Mouse (Mus musculus) liver, postnatal 0 days (tissue): ENCODE results near the gene Btrc. TPM values are rescaled to one million over a fixed set of nuclear protein-coding genes. Genes with fewer than 3 reads are reported as not detected.
A peak's percentile ranks its signal among the peaks of the same experiment; 100 is the strongest.
"Not testable (repeated sequence)": the region's sequence is repeated elsewhere in the genome, so short reads cannot be mapped to it uniquely, and the experiment has no call there.

ENCODE experiments used
- ATAC-seq: fragments of 200-750 bp; cut with Nextera tagmentation; 2 replicates; pipeline ENCODE4 v1.8.0; 2017; ENCODE audit warnings: mild to moderate bottlenecking, moderate library complexity
- DNase-seq: peaks from one replicate; pipeline ENCODE4 v3.0.0-alpha.2; 2016
- H3K27ac ChIP-seq: fragments of 300-500 bp; sonication (generic); 2 replicates; pipeline ENCODE4 v1.5.1; 2014; ENCODE audit warnings: antibody characterized with exemption, moderate library complexity, mild to moderate bottlenecking, low read depth
- H3K27me3 ChIP-seq: fragments of 300-500 bp; sonication (generic); 2 replicates; pipeline ENCODE4 v1.6.1; 2014; ENCODE audit warnings: low read length, control low read depth, mixed read lengths; ENCODE audit not compliant: insufficient read depth
- H3K36me3 ChIP-seq: fragments of 300-500 bp; sonication (generic); replicated peaks from 2 replicates; pipeline ENCODE4 v1.6.1; 2014; ENCODE audit warnings: mild to moderate bottlenecking, control low read depth, low read length, moderate library complexity, mixed read lengths; ENCODE audit not compliant: insufficient read depth
- H3K4me1 ChIP-seq: fragments of 300-500 bp; sonication (generic); 2 replicates; pipeline ENCODE4 v1.6.1; 2014; ENCODE audit warnings: antibody characterized with exemption, mild to moderate bottlenecking, control low read depth; ENCODE audit not compliant: insufficient read depth
- H3K4me2 ChIP-seq: fragments of 300-500 bp; sonication (generic); 2 replicates; pipeline ENCODE4 v1.6.1; 2014; ENCODE audit warnings: low read depth, mild to moderate bottlenecking, low read length, moderate library complexity, mixed read lengths
- H3K4me3 ChIP-seq: fragments of 300-500 bp; sonication (generic); 2 replicates; pipeline ENCODE4 v1.5.1; 2014; ENCODE audit warnings: low read depth, low read length
- H3K9ac ChIP-seq: fragments of 300-500 bp; sonication (generic); replicated peaks from 2 replicates; pipeline ENCODE4 v1.6.1; 2014; ENCODE audit warnings: mild to moderate bottlenecking, moderate library complexity
- H3K9me3 ChIP-seq: fragments of 300-500 bp; sonication (generic); 2 replicates; pipeline ENCODE4 v1.6.1; 2016; ENCODE audit warnings: mild to moderate bottlenecking, control low read depth, low read length, mixed read lengths
- CTCF ChIP-seq: sonication (generic); IDR thresholded peaks from 2 replicates; pipeline ENCODE4 v1.5.1; 2016; ENCODE audit warnings: antibody characterized with exemption, low read depth
- EP300 ChIP-seq: IDR thresholded peaks from 2 replicates; pipeline ENCODE4 v1.6.1; 2016; ENCODE audit warnings: antibody characterized with exemption, low read depth, mild to moderate bottlenecking
- WGBS: fragments of 180-500 bp; shearing (Covaris S2); extraction: QIAGEN DNeasy Blood & Tissue Kit; methylation state at CpG from one replicate; pipeline ENCODE4 v1.1.7; 2014; ENCODE audit not compliant: insufficient replicate concordance; 5-methylcytosine and 5-hydroxymethylcytosine counted together
- polyA plus RNA-seq: library from polyadenylated mRNA; unstranded; fragments of >200 nt; fragmentation: Nextera tagmentation; extraction: Ambion mirVana; gene quantifications from 2 replicates; pipeline ENCODE4 v1.2.1, GENCODE M21; 2015

Btrc gene
- polyA plus RNA-seq, 1 experiment from 2014 or later, result 21.3 TPM

- no peak overlapping the region for H3K4me2 ChIP-seq
- ATAC-seq, result no peak
Measured at GRCm38 (mm10) chr19:45360486-45360885, 3.0 kb upstream of the Btrc start.

DNA sequence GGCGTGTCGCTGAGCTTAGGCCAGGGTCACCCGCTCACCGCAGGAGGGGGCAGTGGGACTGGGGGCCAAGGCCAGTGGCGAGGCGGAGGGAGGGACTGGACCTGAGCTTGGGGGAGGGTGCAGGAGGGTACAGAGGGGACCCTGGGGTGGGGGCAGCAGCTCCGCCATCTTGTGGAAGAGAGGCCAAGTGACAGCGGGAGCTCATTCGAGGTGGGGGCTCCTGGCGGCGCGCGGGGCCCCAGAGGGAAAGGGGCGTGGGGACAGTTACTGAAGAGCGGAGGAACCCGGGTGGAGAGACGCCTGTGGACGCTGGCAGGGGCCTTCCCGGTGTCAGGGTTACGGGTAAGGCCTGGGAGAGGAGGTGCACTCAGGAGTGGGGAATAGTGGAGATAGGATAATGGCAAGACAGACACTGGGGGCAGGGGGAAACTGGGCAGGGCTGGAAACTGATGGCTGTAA is 428 bp downstream of the Btrc start:
- Histone ChIP-seq H3K9ac (peak overlapping the region; percentile 70), H3K27me3 (no peaks in the 10 kb centered on the region), H3K4me2 (peak overlapping the region; percentile 77), H3K9me3 (no peaks in the 10 kb centered on the region), H3K4me3 (peak overlapping the region; percentile 60), H3K4me1 (peaks cover 6% of the 10 kb centered on the region; the same call in 1 of the 2 replicates), H3K27ac (peak overlapping the region; percentile 65), H3K36me3 (no peaks in the 10 kb centered on the region)
- DNase-seq, result no peak
- peak; percentile 14 for ATAC-seq
- TF ChIP-seq CTCF, result peak; percentile 25; the same call in 1 of the 2 replicates
- no peak for TF ChIP-seq EP300
- 0% methylated on average over 20 of the region's 20 CpGs for WGBS

More at GRCm38 (mm10) chr19:45360486-45360885, 3.0 kb upstream of the Btrc start:
- H3K36me3 ChIP-seq, result no peaks in the 10 kb centered on the region
- TF ChIP-seq CTCF, result no peak
- H3K9ac ChIP-seq, result no peak overlapping the region
- no peak for DNase-seq
- H3K9me3 ChIP-seq, result no peaks in the 10 kb centered on the region
- no peaks in the 10 kb centered on the region for H3K27me3 ChIP-seq
- H3K4me1 ChIP-seq, result peaks cover 3% of the 10 kb centered on the region; the same call in 1 of the 2 replicates
- H3K4me3 ChIP-seq, result no peak overlapping the region
- H3K27ac ChIP-seq, result no peak overlapping the region

DNA sequence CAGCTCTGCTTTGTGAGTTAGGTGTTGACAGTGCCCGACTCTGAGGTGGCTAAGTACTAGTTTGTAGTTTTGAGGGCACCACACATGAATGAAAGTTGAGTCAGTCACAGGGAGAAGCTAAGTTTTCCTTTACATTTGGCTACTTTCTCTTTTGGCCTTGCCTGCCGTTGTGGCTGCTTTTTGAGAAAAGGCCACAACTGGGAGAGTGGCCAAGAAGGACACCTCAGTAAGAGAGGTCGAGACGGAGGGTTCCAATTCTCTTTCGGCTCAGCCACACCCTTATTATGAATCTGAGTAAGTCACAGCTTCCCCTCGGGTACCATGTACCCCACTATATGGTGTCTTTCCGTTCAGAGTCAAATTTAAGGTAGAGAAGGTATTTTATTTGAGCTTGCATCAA is 3.1 kb downstream of the Btrc start:
- Histone ChIP-seq H3K36me3 (no peaks in the 10 kb centered on the region), H3K27ac (no peak overlapping the region), H3K27me3 (no peaks in the 10 kb centered on the region), H3K4me3 (no peak overlapping the region), H3K4me2 (no peak overlapping the region), H3K9me3 (no peaks in the 10 kb centered on the region), H3K9ac (no peak overlapping the region), H3K4me1 (peaks cover 6% of the 10 kb centered on the region; the same call in 1 of the 2 replicates)
- DNase-seq (no peak), ATAC-seq (no peak)
- WGBS, result 80% methylated on average over 7 of the region's 7 CpGs
- TF ChIP-seq EP300, result no peak
- TF ChIP-seq CTCF, result no peak

DNA sequence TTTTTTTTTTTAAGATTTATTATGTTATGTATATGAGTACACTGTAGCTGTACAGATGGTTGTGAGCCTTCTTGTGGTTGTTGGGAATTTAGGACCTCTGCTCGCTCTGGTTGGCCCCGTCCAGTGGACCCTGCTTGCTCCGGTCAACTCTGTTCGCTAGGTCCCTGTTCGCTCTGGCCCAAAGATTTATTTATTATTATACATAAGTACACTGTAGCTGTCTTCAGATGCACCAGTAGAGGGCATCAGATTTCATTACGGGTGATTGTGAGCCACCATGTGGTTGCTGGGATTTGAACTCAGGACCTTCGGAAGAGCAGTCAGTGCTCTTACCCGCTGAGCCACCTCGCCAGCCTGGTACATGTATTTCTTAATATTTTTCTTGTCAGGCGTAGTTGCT is 21.3 kb downstream of the Btrc start:
- not testable (repeated sequence) for H3K27me3 ChIP-seq, H3K4me3 ChIP-seq, H3K9me3 ChIP-seq, ATAC-seq, H3K4me1 ChIP-seq, H3K4me2 ChIP-seq, H3K36me3 ChIP-seq, DNase-seq, H3K9ac ChIP-seq, H3K27ac ChIP-seq
- 89% methylated on average over 10 of the region's 10 CpGs for WGBS

DNA sequence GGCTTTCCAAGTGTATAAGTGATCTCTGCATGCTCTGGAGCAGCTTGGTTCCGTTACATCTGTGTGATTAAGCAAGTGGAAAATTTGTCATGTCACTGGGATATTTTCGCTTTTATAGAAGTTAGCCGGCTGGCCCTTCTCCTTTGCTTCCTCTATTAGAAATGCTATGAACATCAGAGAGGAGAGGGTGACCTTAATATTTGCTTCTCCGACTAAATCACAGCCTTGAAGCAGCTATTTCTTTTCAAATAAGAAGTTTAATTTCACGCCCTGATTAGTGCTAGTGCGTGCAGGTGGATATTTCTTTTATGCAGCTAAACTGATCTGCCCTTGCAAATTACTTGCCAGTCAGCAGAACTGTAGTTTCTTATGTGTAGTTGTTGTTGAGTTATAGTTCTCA is 25.0 kb downstream of the Btrc start:
- TF ChIP-seq EP300 (no peak), CTCF (no peak)
- no peak overlapping the region for H3K9ac ChIP-seq
- no peak overlapping the region for H3K4me2 ChIP-seq
- 80% methylated on average over 6 of the region's 6 CpGs for WGBS
- H3K27me3 ChIP-seq, result no peaks in the 10 kb centered on the region
- no peaks in the 10 kb centered on the region for H3K36me3 ChIP-seq
- DNase-seq, result no peak
- H3K4me3 ChIP-seq, result no peak overlapping the region
- H3K4me1 ChIP-seq, result no peaks in the 10 kb centered on the region
- no peak for ATAC-seq
- H3K27ac ChIP-seq, result no peak overlapping the region
- no peaks in the 10 kb centered on the region for H3K9me3 ChIP-seq

DNA sequence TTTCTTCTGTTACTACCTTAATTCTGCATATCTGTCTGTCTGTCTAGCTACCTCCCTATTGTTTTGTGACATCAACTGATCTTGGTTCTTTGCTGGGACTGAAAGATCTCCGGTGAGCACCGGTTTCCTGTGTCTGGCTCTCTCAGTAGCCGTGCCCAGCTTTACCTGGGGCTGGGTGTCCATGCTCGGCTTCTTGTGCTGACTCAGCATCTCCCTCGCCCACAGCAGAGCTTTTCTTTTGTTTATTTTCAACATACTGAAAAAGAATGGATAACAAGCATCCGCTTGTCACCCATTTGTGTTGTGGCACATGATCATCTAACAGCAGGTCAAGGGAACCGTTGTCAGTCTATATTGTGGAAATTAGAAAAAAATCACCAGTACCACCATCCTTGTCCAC is 30.5 kb downstream of the Btrc start:
- no peak for TF ChIP-seq CTCF
- no peak for TF ChIP-seq EP300
- H3K4me1 ChIP-seq, result no peaks in the 10 kb centered on the region
- 81% methylated on average over 7 of the region's 7 CpGs for WGBS

GRCm38 (mm10) chr19:45411000-45411399 is 47.5 kb downstream of the Btrc start:
- peak; percentile 22 for DNase-seq
- H3K27ac ChIP-seq, result no peak overlapping the region
- TF ChIP-seq EP300 (no peak), CTCF (peak; percentile 50)
- no peak overlapping the region for H3K9ac ChIP-seq
- 44% methylated on average over 2 of the region's 2 CpGs for WGBS
- no peaks in the 10 kb centered on the region for H3K27me3 ChIP-seq
- ATAC-seq, result no peak
- no peaks in the 10 kb centered on the region for H3K36me3 ChIP-seq
- no peak overlapping the region for H3K4me3 ChIP-seq
- H3K9me3 ChIP-seq, result no peaks in the 10 kb centered on the region
- no peak overlapping the region for H3K4me2 ChIP-seq
- no peaks in the 10 kb centered on the region for H3K4me1 ChIP-seq

More for the DNA sequence above, 30.5 kb downstream of the Btrc start:
- H3K9ac ChIP-seq, result no peak overlapping the region
- no peaks in the 10 kb centered on the region for H3K27me3 ChIP-seq
- H3K4me3 ChIP-seq, result no peak overlapping the region
- no peak for ATAC-seq
- H3K9me3 ChIP-seq, result no peaks in the 10 kb centered on the region
- H3K4me2 ChIP-seq, result no peak overlapping the region
- DNase-seq, result no peak
- no peak overlapping the region for H3K27ac ChIP-seq
- H3K36me3 ChIP-seq, result no peaks in the 10 kb centered on the region
